Mouse (Mus musculus) bone marrow, adult 2 months (tissue): ENCODE data around the gene Ccnd2. TPM values are rescaled to one million over a fixed set of nuclear protein-coding genes. Genes with fewer than 3 reads are reported as not detected.

Experiments used
- H3K27ac ChIP-seq: fragments of 200-500 bp; 2 replicates; pipeline ENCODE4 v1.5.1; 2012; ENCODE audit warnings: low read depth, mild to moderate bottlenecking, control low read depth, inconsistent platforms, low read length; ENCODE audit not compliant: control insufficient read depth, poor library complexity, insufficient read depth
- H3K4me1 ChIP-seq: fragments of 200-500 bp; 2 replicates; pipeline ENCODE4 v1.6.1; 2011; ENCODE audit warnings: low read length; ENCODE audit not compliant: control insufficient read depth, insufficient read depth
- H3K4me3 ChIP-seq: fragments of 200-500 bp; replicated peaks from 2 replicates; pipeline ENCODE3; 2011; ENCODE audit warnings: mild to moderate bottlenecking, low read depth, low read length, control low read depth; ENCODE audit not compliant: control insufficient read depth
- CTCF ChIP-seq: fragments of 200-500 bp; IDR thresholded peaks from 2 replicates; pipeline ENCODE4 v1.5.1; 2011; ENCODE audit warnings: low read length, control low read depth; ENCODE audit not compliant: control insufficient read depth, insufficient read depth
- POLR2A ChIP-seq: fragments of 200-500 bp; IDR thresholded peaks from 2 replicates; pipeline ENCODE4 v1.6.1; 2011; ENCODE audit warnings: low read depth, mild to moderate bottlenecking, control low read depth, low read length, borderline replicate concordance; ENCODE audit not compliant: control insufficient read depth
- WGBS: fragments of 180-500 bp; shearing (Covaris S2); methylation state at CpG from one replicate; pipeline ENCODE4 v1.1.7; 2018; 5-methylcytosine and 5-hydroxymethylcytosine counted together
- polyA plus RNA-seq: library from polyadenylated mRNA; stranded (reverse); fragments of >200 nt; gene quantifications from 2 replicates; pipeline ENCODE4 v1.2.4, GENCODE M21; 2011; ENCODE audit warnings: low replicate concordance; ENCODE audit not compliant: missing spikeins, insufficient read depth, insufficient read length

Gene Ccnd2
- polyA plus RNA-seq, 1 experiment = 20.3 TPM

- 36% methylated on average over 20 of the region's 20 CpGs for WGBS
- no peaks in the 10 kb centered on the region; the same call in 1 of the 2 replicates for H3K4me1 ChIP-seq
- TF ChIP-seq CTCF (no peak), POLR2A (no peak)
- no peak overlapping the region for H3K27ac ChIP-seq
- no peak overlapping the region for H3K4me3 ChIP-seq
Observed at GRCm38 (mm10) chr6:127145464-127146190, 6.4 kb downstream of the Ccnd2 start.

- 63% methylated on average over 7 of the region's 7 CpGs for WGBS
- TF ChIP-seq POLR2A (no peak), CTCF (no peak)
- H3K4me1 ChIP-seq = no peaks in the 10 kb centered on the region; the same call in 1 of the 2 replicates
- peak overlapping the region; percentile 4; the same call in 1 of the 2 replicates for H3K27ac ChIP-seq
- no peak overlapping the region for H3K4me3 ChIP-seq
Observed at GRCm38 (mm10) chr6:127143576-127144288, 8.3 kb downstream of the Ccnd2 start.

GRCm38 (mm10) chr6:127143124-127143520 is 8.9 kb downstream of the Ccnd2 start:
- TF ChIP-seq CTCF = no peak
- no peak for TF ChIP-seq POLR2A
- WGBS = 19% methylated on average over 10 of the region's 10 CpGs

GRCm38 (mm10) chr6:127142154-127143123 is 9.6 kb downstream of the Ccnd2 start:
- TF ChIP-seq POLR2A (no peak), CTCF (peak; percentile 59)
- no peaks in the 10 kb centered on the region; the same call in 1 of the 2 replicates for H3K4me1 ChIP-seq
- no peak overlapping the region for H3K27ac ChIP-seq
- no peak overlapping the region for H3K4me3 ChIP-seq
- WGBS = 10% methylated on average over 10 of the region's 10 CpGs

More at GRCm38 (mm10) chr6:127143124-127143520, 8.9 kb downstream of the Ccnd2 start:
- Histone ChIP-seq H3K4me3 (no peak overlapping the region), H3K4me1 (no peaks in the 10 kb centered on the region; the same call in 1 of the 2 replicates), H3K27ac (no peak overlapping the region)

- H3K4me3 ChIP-seq = no peak overlapping the region
- H3K27ac ChIP-seq = no peak overlapping the region
- H3K4me1 ChIP-seq = no peaks in the 10 kb centered on the region; the same call in 1 of the 2 replicates
- 88% methylated on average over 11 of the region's 11 CpGs for WGBS
- TF ChIP-seq CTCF (no peak), POLR2A (no peak)
Observed at GRCm38 (mm10) chr6:127138962-127139361, 13.0 kb downstream of the Ccnd2 start.

GRCm38 (mm10) chr6:127133433-127134245 is 18.4 kb downstream of the Ccnd2 start:
- 76% methylated on average over 16 of the region's 16 CpGs for WGBS
- Histone ChIP-seq H3K4me1 (no peaks in the 10 kb centered on the region; the same call in 1 of the 2 replicates), H3K4me3 (no peak overlapping the region), H3K27ac (no peak overlapping the region)
- no peak for TF ChIP-seq CTCF
- TF ChIP-seq POLR2A = no peak

GRCm38 (mm10) chr6:127132719-127133118 is 19.3 kb downstream of the Ccnd2 start:
- no peak for TF ChIP-seq POLR2A
- no peak for TF ChIP-seq CTCF
- Histone ChIP-seq H3K4me3 (no peak overlapping the region), H3K4me1 (no peaks in the 10 kb centered on the region; the same call in 1 of the 2 replicates), H3K27ac (no peak overlapping the region)
- 72% methylated on average over 3 of the region's 3 CpGs for WGBS
